Mouse (Mus musculus) limb, embryonic 11.5 days (tissue): ENCODE data around the gene Pdia3. TPM values are rescaled to one million over a fixed set of nuclear protein-coding genes. Genes with fewer than 3 reads are reported as not detected.
A peak's percentile ranks its signal among the peaks of the same experiment; 100 is the strongest.

Experiments
- ATAC-seq: fragments of 200-750 bp; cut with Nextera tagmentation; 2 replicates; pipeline ENCODE4 v1.8.0; 2017; ENCODE audit warnings: low read depth; ENCODE audit not compliant: insufficient number of reproducible peaks, low FRiP score, low TSS enrichment
- DNase-seq: peaks from one replicate; pipeline ENCODE4 v3.0.0-alpha.2; 2015; ENCODE audit warnings: low spot score
- H3K27ac ChIP-seq: fragments of 300-500 bp; sonication (generic); replicated peaks from 2 replicates; pipeline ENCODE4 v1.5.1; 2014; ENCODE audit warnings: low read depth, mild to moderate bottlenecking, low read length
- H3K27me3 ChIP-seq: fragments of 300-500 bp; sonication (generic); 2 replicates; pipeline ENCODE4 v1.6.1; 2014; ENCODE audit warnings: mild to moderate bottlenecking, low read length, mixed read lengths; ENCODE audit not compliant: control insufficient read depth, insufficient read depth
- H3K36me3 ChIP-seq: fragments of 300-500 bp; sonication (generic); 2 replicates; pipeline ENCODE4 v1.6.1; 2014; ENCODE audit warnings: mild to moderate bottlenecking, low read length, moderate library complexity, mixed read lengths; ENCODE audit not compliant: control insufficient read depth, insufficient read depth
- H3K4me1 ChIP-seq: fragments of 300-500 bp; sonication (generic); 2 replicates; pipeline ENCODE4 v1.6.1; 2014; ENCODE audit warnings: low read length, mixed read lengths; ENCODE audit not compliant: control insufficient read depth, insufficient read depth
- H3K4me2 ChIP-seq: fragments of 300-500 bp; sonication (generic); 2 replicates; pipeline ENCODE4 v1.6.1; 2014; ENCODE audit warnings: low read depth, mild to moderate bottlenecking, moderate library complexity; ENCODE audit not compliant: severe bottlenecking
- H3K4me3 ChIP-seq: fragments of 300-500 bp; sonication (generic); 2 replicates; pipeline ENCODE4 v1.5.1; 2014; ENCODE audit warnings: low read depth, low read length
- H3K9ac ChIP-seq: fragments of 300-500 bp; sonication (generic); 2 replicates; pipeline ENCODE4 v1.6.1; 2014; ENCODE audit warnings: mild to moderate bottlenecking, low read length
- H3K9me3 ChIP-seq: fragments of 300-500 bp; sonication (generic); 2 replicates; pipeline ENCODE4 v1.6.1; 2016; ENCODE audit warnings: low read length; ENCODE audit not compliant: control insufficient read depth
- WGBS: fragments of 180-500 bp; shearing (Covaris S2); extraction: QIAGEN DNeasy Blood & Tissue Kit; methylation state at CpG from one replicate; pipeline ENCODE4 v1.1.7; 2014; 5-methylcytosine and 5-hydroxymethylcytosine counted together
- polyA plus RNA-seq: library from polyadenylated mRNA; unstranded; fragments of >200 nt; fragmentation: Nextera tagmentation; extraction: Ambion mirVana; gene quantifications from 2 replicates; pipeline ENCODE4 v1.2.1, GENCODE M21; 2014

Gene Pdia3
- polyA plus RNA-seq, 1 experiment from 2014 or later: 540 TPM

DNA sequence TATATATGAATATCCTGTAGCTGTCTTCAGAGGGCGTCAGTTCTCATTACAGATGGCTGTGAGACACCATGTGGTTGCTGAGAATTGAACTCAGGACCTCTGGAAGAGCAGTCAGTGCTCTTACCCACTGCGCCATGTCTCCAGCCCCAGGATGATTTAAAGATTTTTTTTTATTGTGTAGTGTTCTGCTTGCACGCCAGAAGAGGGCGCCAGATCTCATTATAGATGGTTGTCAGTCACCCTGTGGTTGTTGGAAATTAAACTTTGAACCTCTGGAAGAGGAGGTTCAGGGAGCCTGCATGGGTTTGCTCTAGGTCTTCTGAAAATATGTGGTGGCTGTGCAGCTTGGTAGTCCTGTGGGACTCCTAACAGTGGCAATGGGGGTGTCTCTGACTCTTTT, 5.4 kb upstream of the Pdia3 start:
- Histone ChIP-seq H3K36me3 (no peaks in the 10 kb centered on the region), H3K4me1 (no peaks in the 10 kb centered on the region), H3K27ac (no peak overlapping the region), H3K9ac (no peak overlapping the region), H3K27me3 (no peaks in the 10 kb centered on the region), H3K4me3 (no peak overlapping the region), H3K9me3 (no peaks in the 10 kb centered on the region), H3K4me2 (no peak overlapping the region)
- ATAC-seq (no peak), DNase-seq (peak; percentile 62)
- WGBS: 34% methylated on average over 4 of the region's 4 CpGs

DNA sequence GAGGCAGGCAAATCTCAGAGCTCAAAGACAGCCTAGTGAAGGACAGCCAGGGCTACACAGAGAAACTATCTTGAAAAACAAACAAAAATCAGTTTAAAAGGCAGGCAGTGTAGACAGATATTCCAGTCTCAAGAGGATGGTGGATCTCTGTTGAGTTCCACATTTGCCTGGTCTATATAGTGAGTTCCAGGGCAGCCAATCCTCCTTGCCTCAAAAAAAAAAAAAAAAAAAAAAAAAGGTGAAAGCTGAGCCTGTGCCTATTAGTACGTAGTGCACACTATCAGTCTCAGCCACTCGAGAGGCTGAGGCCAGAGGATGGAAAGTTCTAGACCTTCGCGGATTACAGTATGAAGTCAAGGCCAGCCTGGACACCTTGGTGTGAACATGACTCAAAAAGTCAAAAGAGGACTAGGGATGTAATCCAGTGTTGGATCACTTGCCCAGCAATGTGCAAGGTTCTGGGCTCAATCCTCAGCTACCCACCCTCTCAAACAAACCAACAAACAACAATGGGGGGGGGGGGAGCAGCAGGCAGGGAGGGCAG, 660 bp upstream of the Pdia3 start:
- ATAC-seq (peak; percentile 14; the same call in 1 of the 2 replicates), DNase-seq (no peak)
- Histone ChIP-seq H3K9me3 (no peaks in the 10 kb centered on the region), H3K4me1 (peaks cover 6% of the 10 kb centered on the region; the same call in 1 of the 2 replicates), H3K36me3 (no peaks in the 10 kb centered on the region), H3K27ac (peak overlapping the region; percentile 96), H3K9ac (peak overlapping the region; percentile 100), H3K4me3 (peak overlapping the region; percentile 100), H3K4me2 (peak overlapping the region; percentile 60), H3K27me3 (no peaks in the 10 kb centered on the region)
- 13% methylated on average over 4 of the region's 4 CpGs for WGBS

DNA sequence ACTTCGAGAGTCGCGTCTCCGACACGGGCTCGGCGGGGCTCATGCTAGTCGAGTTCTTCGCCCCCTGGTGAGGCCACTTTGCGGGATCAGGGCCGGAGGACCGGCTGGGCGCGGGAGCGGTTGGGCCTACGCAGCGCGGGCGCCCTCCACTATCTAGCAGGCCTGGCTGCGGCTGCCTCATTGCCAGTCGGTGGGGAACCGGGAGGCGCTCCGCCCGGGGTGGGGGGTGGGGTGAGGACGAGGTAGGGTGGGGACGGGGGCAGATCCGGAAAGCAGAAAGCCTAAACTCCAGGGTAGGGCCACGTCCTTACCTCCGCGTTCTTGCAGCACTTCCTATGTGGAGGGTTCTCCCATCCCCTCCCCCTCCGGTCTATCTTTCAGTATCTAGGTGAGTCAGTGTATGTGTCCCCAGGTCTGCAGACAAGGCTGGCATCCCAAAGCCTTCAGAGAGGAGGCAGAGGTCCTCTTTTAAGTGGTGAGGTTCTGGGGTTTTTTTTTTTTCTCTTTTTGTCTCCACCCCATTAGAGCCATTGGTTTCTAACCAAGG, 637 bp downstream of the Pdia3 start:
- WGBS: under 1% methylated on average over 29 of the region's 32 CpGs
- H3K9ac ChIP-seq: peak overlapping the region; percentile 100
- H3K4me2 ChIP-seq: peak overlapping the region; percentile 64
- H3K36me3 ChIP-seq: peaks cover 5% of the 10 kb centered on the region; the same call in 1 of the 2 replicates
- H3K27me3 ChIP-seq: no peaks in the 10 kb centered on the region
- DNase-seq (peak; percentile 63), ATAC-seq (peak; percentile 35)
- no peaks in the 10 kb centered on the region for H3K9me3 ChIP-seq
- H3K4me3 ChIP-seq: peak overlapping the region; percentile 100
- H3K4me1 ChIP-seq: peaks cover 6% of the 10 kb centered on the region; the same call in 1 of the 2 replicates
- peak overlapping the region; percentile 95 for H3K27ac ChIP-seq

DNA sequence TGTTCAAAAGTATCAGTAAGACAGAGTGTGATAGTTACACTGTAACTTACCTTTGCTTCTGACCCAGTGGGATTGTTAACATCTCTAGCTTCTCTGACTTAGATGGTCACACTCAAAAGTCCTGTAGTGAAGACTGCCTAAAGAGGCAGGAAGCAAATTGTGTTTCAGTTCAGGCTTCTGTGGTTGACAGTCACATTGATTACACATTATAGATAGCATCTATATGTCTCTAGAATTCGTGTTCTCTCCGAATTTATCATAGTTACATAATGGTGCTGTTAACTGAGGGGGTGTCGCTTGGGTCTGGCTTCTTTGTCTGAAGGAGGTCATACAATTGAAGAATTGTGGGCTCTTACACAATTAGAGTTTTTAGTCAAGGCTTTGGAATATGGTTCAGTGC, 1.5 kb downstream of the Pdia3 start:
- H3K27me3 ChIP-seq: no peaks in the 10 kb centered on the region
- WGBS: 70% methylated on average over 3 of the region's 3 CpGs
- H3K36me3 ChIP-seq: peaks cover 5% of the 10 kb centered on the region; the same call in 1 of the 2 replicates
- H3K9ac ChIP-seq: peak overlapping the region; percentile 36; the same call in 1 of the 2 replicates
- H3K27ac ChIP-seq: no peak overlapping the region
- H3K4me3 ChIP-seq: peak overlapping the region; percentile 100
- H3K9me3 ChIP-seq: no peaks in the 10 kb centered on the region
- H3K4me2 ChIP-seq: peak overlapping the region; percentile 64
- peaks cover 6% of the 10 kb centered on the region; the same call in 1 of the 2 replicates for H3K4me1 ChIP-seq
- ATAC-seq (no peak), DNase-seq (no peak)

DNA sequence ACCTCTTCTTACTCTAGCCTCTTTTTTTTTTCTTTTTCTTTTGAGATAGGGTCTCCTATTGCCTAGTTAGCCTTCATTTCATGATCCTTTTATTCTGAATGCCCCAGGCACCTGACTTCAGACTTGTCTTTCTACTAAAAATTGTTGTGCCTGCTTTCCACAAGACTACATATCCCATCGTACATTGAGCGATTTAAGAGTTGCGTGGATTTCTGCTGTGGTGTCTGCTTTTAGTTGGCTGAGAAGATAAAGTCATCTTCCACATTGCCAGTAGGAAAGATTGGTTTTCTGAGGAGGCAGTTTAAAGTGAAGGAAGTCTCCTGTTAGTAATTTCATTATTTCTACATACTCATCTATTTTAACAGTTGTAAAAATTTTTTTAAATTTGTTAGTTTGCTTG, 2.0 kb downstream of the Pdia3 start:
- DNase-seq: no peak
- Histone ChIP-seq H3K4me3 (peak overlapping the region; percentile 100), H3K4me1 (peaks cover 6% of the 10 kb centered on the region; the same call in 1 of the 2 replicates), H3K9me3 (no peaks in the 10 kb centered on the region), H3K27ac (no peak overlapping the region), H3K4me2 (peak overlapping the region; percentile 64), H3K27me3 (no peaks in the 10 kb centered on the region), H3K36me3 (peaks cover 7% of the 10 kb centered on the region; the same call in 1 of the 2 replicates), H3K9ac (no peak overlapping the region)
- ATAC-seq: no peak
- 91% methylated on average over 3 of the region's 3 CpGs for WGBS

DNA sequence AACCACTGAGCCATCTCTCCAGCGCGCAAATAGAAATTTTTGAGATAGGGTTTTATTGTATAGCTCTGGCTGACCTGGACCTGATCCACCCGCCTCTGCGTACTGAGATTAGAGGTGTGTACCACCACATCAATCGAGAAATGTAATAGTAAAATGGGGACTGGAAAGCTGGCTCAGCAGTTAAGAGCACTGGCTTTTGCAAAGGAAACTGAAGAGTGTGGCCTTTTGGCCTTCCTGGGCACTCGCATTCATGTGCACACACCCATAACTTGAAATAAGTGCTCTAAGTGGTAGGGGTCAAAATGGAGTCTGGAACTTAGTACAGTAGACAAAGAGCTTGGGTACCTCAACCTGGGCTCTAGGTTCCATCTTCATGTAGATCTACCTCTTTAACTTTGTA, 2.8 kb downstream of the Pdia3 start:
- WGBS: 91% methylated on average over 6 of the region's 6 CpGs
- H3K4me2 ChIP-seq: no peak overlapping the region
- H3K4me3 ChIP-seq: no peak overlapping the region
- ATAC-seq: no peak
- H3K27ac ChIP-seq: no peak overlapping the region
- no peak for DNase-seq
- H3K4me1 ChIP-seq: peaks cover 6% of the 10 kb centered on the region; the same call in 1 of the 2 replicates
- no peaks in the 10 kb centered on the region for H3K9me3 ChIP-seq
- H3K27me3 ChIP-seq: no peaks in the 10 kb centered on the region
- H3K9ac ChIP-seq: no peak overlapping the region
- H3K36me3 ChIP-seq: peaks cover 10% of the 10 kb centered on the region; the same call in 1 of the 2 replicates

DNA sequence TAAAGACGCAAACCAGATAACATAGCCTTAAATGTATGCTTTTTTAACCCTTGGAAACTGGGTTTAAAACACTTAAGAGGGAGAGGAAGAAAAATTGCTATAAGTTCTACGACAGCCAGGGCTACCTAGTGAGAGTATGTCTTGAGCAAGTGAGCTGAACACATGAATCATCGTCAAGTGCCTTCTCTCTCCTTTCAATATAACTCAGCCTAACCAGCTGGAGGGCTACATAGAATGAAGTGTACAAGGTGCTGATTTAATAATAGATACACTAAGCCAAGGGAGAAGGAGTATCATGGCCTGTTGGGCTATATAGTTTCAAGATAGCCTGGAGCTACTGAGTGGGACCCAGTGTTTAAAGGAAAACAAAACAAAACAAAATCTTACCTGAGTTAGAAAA, 4.9 kb downstream of the Pdia3 start:
- H3K36me3 ChIP-seq: peaks cover 16% of the 10 kb centered on the region; the same call in 1 of the 2 replicates
- no peaks in the 10 kb centered on the region for H3K9me3 ChIP-seq
- H3K4me3 ChIP-seq: no peak overlapping the region
- no peak overlapping the region for H3K9ac ChIP-seq
- no peaks in the 10 kb centered on the region for H3K27me3 ChIP-seq
- WGBS: 97% methylated on average over 3 of the region's 3 CpGs
- no peak for DNase-seq
- H3K4me2 ChIP-seq: no peak overlapping the region
- H3K4me1 ChIP-seq: peaks cover 6% of the 10 kb centered on the region; the same call in 1 of the 2 replicates
- no peak for ATAC-seq
- no peak overlapping the region for H3K27ac ChIP-seq

DNA sequence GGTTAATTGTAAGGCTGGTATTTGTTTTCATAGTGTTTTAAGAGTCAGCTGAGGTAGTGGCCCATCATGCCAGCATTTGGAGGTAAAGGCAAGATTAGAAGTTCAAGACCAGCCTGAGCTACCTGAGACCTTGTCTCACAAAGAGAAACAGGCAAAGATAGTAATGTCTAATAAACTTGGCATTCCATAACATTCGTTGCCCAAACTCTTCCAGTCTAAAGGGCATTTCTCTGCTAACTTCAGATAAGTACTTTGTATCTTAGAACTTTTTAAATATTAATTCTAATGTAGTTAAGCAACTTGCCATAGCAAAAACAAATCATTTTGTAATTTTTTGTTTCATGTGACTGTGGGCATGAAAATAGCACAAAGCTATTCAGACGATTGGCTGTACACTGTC, 9.6 kb downstream of the Pdia3 start:
- no peak overlapping the region for H3K4me2 ChIP-seq
- no peak overlapping the region for H3K27ac ChIP-seq
- no peaks in the 10 kb centered on the region for H3K27me3 ChIP-seq
- H3K9ac ChIP-seq: no peak overlapping the region
- no peaks in the 10 kb centered on the region for H3K9me3 ChIP-seq
- WGBS: 96% methylated on average over 2 of the region's 2 CpGs
- DNase-seq: no peak
- no peak overlapping the region for H3K4me3 ChIP-seq
- no peaks in the 10 kb centered on the region for H3K4me1 ChIP-seq
- H3K36me3 ChIP-seq: peaks cover 18% of the 10 kb centered on the region; the same call in 1 of the 2 replicates
- no peak for ATAC-seq
